Mouse (Mus musculus) embryonic facial prominence, embryonic 12.5 days (tissue): ENCODE measurements at regions not wholly inside any gene's neighbourhood (a gene's known extent, or its start where the extent isn't known, plus 50 kb on each side); places are given as distances from the start of the nearest gene placed in this dataset.
"Not testable (repeated sequence)": the region's sequence is repeated elsewhere in the genome, so short reads cannot be mapped to it uniquely, and the experiment has no call there.

ENCODE experiments used
- ATAC-seq: fragments of 200-750 bp; cut with Nextera tagmentation; 2 replicates; pipeline ENCODE4 v1.8.0; 2017; ENCODE audit not compliant: insufficient number of reproducible peaks, insufficient read depth, low FRiP score, low TSS enrichment
- H3K27ac ChIP-seq: fragments of 300-500 bp; sonication (generic); 2 replicates; pipeline ENCODE4 v1.5.1; 2016; ENCODE audit warnings: mild to moderate bottlenecking
- H3K27me3 ChIP-seq: fragments of 300-500 bp; sonication (generic); 2 replicates; pipeline ENCODE4 v1.6.1; 2016; ENCODE audit warnings: mild to moderate bottlenecking, moderate library complexity
- H3K36me3 ChIP-seq: fragments of 300-500 bp; sonication (generic); 2 replicates; pipeline ENCODE4 v1.6.1; 2016; ENCODE audit warnings: mild to moderate bottlenecking
- H3K4me1 ChIP-seq: fragments of 300-500 bp; sonication (generic); 2 replicates; pipeline ENCODE4 v1.6.1; 2016
- H3K4me2 ChIP-seq: fragments of 300-500 bp; sonication (generic); replicated peaks from 2 replicates; pipeline ENCODE4 v1.6.1; 2016; ENCODE audit warnings: mild to moderate bottlenecking, moderate library complexity
- H3K4me3 ChIP-seq: fragments of 300-500 bp; sonication (generic); 2 replicates; pipeline ENCODE4 v1.5.1; 2016; ENCODE audit warnings: mild to moderate bottlenecking
- H3K9ac ChIP-seq: fragments of 300-500 bp; sonication (generic); 2 replicates; pipeline ENCODE4 v1.6.1; 2016; ENCODE audit warnings: mild to moderate bottlenecking, moderate library complexity
- H3K9me3 ChIP-seq: fragments of 300-500 bp; sonication (generic); 2 replicates; pipeline ENCODE4 v1.6.1; 2016; ENCODE audit warnings: mild to moderate bottlenecking, moderate library complexity
- WGBS: fragments of 180-500 bp; shearing (Covaris S2); methylation state at CpG from one replicate; pipeline ENCODE4 v1.1.7; 2016; 5-methylcytosine and 5-hydroxymethylcytosine counted together

GRCm38 (mm10) chr11:16607900-16608422 is 99.7 kb upstream of the Sec61g start:
- H3K9ac ChIP-seq, H3K4me2 ChIP-seq, H3K27ac ChIP-seq, H3K9me3 ChIP-seq, ATAC-seq, H3K27me3 ChIP-seq, H3K4me3 ChIP-seq, H3K4me1 ChIP-seq, H3K36me3 ChIP-seq: not testable (repeated sequence)
- WGBS: 96% methylated on average over 3 of the region's 3 CpGs

GRCm38 (mm10) chr11:16611741-16612140 is 103.5 kb upstream of the Sec61g start:
- no peaks in the 10 kb centered on the region for H3K27me3 ChIP-seq
- ATAC-seq: no peak
- no peaks in the 10 kb centered on the region for H3K4me1 ChIP-seq
- H3K9ac ChIP-seq: no peak overlapping the region
- no peak overlapping the region for H3K4me2 ChIP-seq
- H3K36me3 ChIP-seq: no peaks in the 10 kb centered on the region
- H3K27ac ChIP-seq: 0 out of 2 replicates have a peak overlapping the region, but pooled peaks have one; percentile 31
- H3K9me3 ChIP-seq: no peaks in the 10 kb centered on the region
- 38% methylated on average over 2 of the region's 2 CpGs for WGBS
- H3K4me3 ChIP-seq: no peak overlapping the region

GRCm38 (mm10) chr11:16612524-16612923 is 104.2 kb upstream of the Sec61g start:
- H3K4me3 ChIP-seq: no peak overlapping the region
- H3K9ac ChIP-seq: no peak overlapping the region
- WGBS: 62% methylated on average over 3 of the region's 3 CpGs
- no peaks in the 10 kb centered on the region for H3K4me1 ChIP-seq
- no peak overlapping the region for H3K4me2 ChIP-seq
- no peak for ATAC-seq
- no peaks in the 10 kb centered on the region for H3K9me3 ChIP-seq
- H3K36me3 ChIP-seq: no peaks in the 10 kb centered on the region
- no peaks in the 10 kb centered on the region for H3K27me3 ChIP-seq
- H3K27ac ChIP-seq: no peak overlapping the region

- Histone ChIP-seq H3K27ac (no peak overlapping the region), H3K9ac (no peak overlapping the region), H3K36me3 (no peaks in the 10 kb centered on the region), H3K27me3 (no peaks in the 10 kb centered on the region), H3K9me3 (no peaks in the 10 kb centered on the region), H3K4me1 (no peaks in the 10 kb centered on the region), H3K4me2 (no peak overlapping the region), H3K4me3 (no peak overlapping the region)
- no peak for ATAC-seq
- 83% methylated on average over 1 of the region's 1 CpGs for WGBS
Measured at GRCm38 (mm10) chr11:16619736-16620135, 111.5 kb upstream of the Sec61g start.

GRCm38 (mm10) chr11:16623694-16624093 is 115.4 kb upstream of the Sec61g start:
- ATAC-seq: no peak
- WGBS: 84% methylated on average over 2 of the region's 2 CpGs

GRCm38 (mm10) chr11:16627294-16628085 is 119.2 kb upstream of the Sec61g start:
- Histone ChIP-seq H3K4me3 (no peak overlapping the region), H3K4me1 (no peaks in the 10 kb centered on the region), H3K27ac (no peak overlapping the region), H3K4me2 (no peak overlapping the region), H3K9ac (no peak overlapping the region), H3K27me3 (no peaks in the 10 kb centered on the region), H3K36me3 (no peaks in the 10 kb centered on the region), H3K9me3 (no peaks in the 10 kb centered on the region)
- WGBS: 73% methylated on average over 7 of the region's 7 CpGs
- no peak for ATAC-seq

More at GRCm38 (mm10) chr11:16623694-16624093, 115.4 kb upstream of the Sec61g start:
- Histone ChIP-seq H3K27me3 (no peaks in the 10 kb centered on the region), H3K4me1 (no peaks in the 10 kb centered on the region), H3K4me3 (no peak overlapping the region), H3K36me3 (no peaks in the 10 kb centered on the region), H3K4me2 (no peak overlapping the region), H3K9me3 (no peaks in the 10 kb centered on the region), H3K9ac (no peak overlapping the region), H3K27ac (no peak overlapping the region)

- Histone ChIP-seq H3K27me3 (no peaks in the 10 kb centered on the region), H3K9ac (no peak overlapping the region), H3K4me2 (no peak overlapping the region), H3K4me3 (no peak overlapping the region), H3K36me3 (no peaks in the 10 kb centered on the region), H3K27ac (no peak overlapping the region), H3K4me1 (no peaks in the 10 kb centered on the region), H3K9me3 (no peaks in the 10 kb centered on the region)
- no peak for ATAC-seq
- 33% methylated on average over 1 of the region's 1 CpGs for WGBS
Measured at GRCm38 (mm10) chr11:16629410-16630129, 121.3 kb upstream of the Sec61g start.

- ATAC-seq, H3K4me1 ChIP-seq, H3K4me3 ChIP-seq, H3K36me3 ChIP-seq, H3K27me3 ChIP-seq, H3K9ac ChIP-seq, H3K9me3 ChIP-seq, H3K4me2 ChIP-seq, H3K27ac ChIP-seq: not testable (repeated sequence)
- WGBS: 93% methylated on average over 11 of the region's 11 CpGs
Measured at GRCm38 (mm10) chr11:16635796-16636195, 116.2 kb upstream of the Egfr start.

- Histone ChIP-seq H3K4me2 (no peak overlapping the region), H3K9ac (no peak overlapping the region), H3K36me3 (no peaks in the 10 kb centered on the region), H3K27ac (no peak overlapping the region), H3K4me1 (no peaks in the 10 kb centered on the region), H3K4me3 (no peak overlapping the region), H3K9me3 (no peaks in the 10 kb centered on the region), H3K27me3 (no peaks in the 10 kb centered on the region)
- 88% methylated on average over 2 of the region's 2 CpGs for WGBS
- no peak for ATAC-seq
Measured at GRCm38 (mm10) chr11:16637679-16638078, 114.3 kb upstream of the Egfr start.

- H3K4me2 ChIP-seq: no peak overlapping the region
- H3K9me3 ChIP-seq: no peaks in the 10 kb centered on the region
- H3K4me1 ChIP-seq: no peaks in the 10 kb centered on the region
- no peak overlapping the region for H3K4me3 ChIP-seq
- 86% methylated on average over 4 of the region's 4 CpGs for WGBS
- H3K27me3 ChIP-seq: no peaks in the 10 kb centered on the region
- ATAC-seq: no peak
- H3K36me3 ChIP-seq: no peaks in the 10 kb centered on the region
- H3K27ac ChIP-seq: no peak overlapping the region
- no peak overlapping the region for H3K9ac ChIP-seq
Measured at GRCm38 (mm10) chr11:16638349-16638748, 113.7 kb upstream of the Egfr start.

GRCm38 (mm10) chr11:16649599-16649998 is 102.4 kb upstream of the Egfr start:
- no peak overlapping the region for H3K9ac ChIP-seq
- no peak overlapping the region for H3K4me3 ChIP-seq
- H3K36me3 ChIP-seq: no peaks in the 10 kb centered on the region
- H3K4me2 ChIP-seq: no peak overlapping the region
- H3K27ac ChIP-seq: no peak overlapping the region
- no peak for ATAC-seq
- no peaks in the 10 kb centered on the region for H3K27me3 ChIP-seq
- H3K9me3 ChIP-seq: no peaks in the 10 kb centered on the region
- no peaks in the 10 kb centered on the region for H3K4me1 ChIP-seq

GRCm38 (mm10) chr11:16663806-16664205 is 88.2 kb upstream of the Egfr start:
- Histone ChIP-seq H3K4me1 (no peaks in the 10 kb centered on the region), H3K9me3 (no peaks in the 10 kb centered on the region), H3K27ac (no peak overlapping the region), H3K4me2 (no peak overlapping the region), H3K27me3 (no peaks in the 10 kb centered on the region), H3K4me3 (no peak overlapping the region), H3K36me3 (no peaks in the 10 kb centered on the region), H3K9ac (no peak overlapping the region)
- no peak for ATAC-seq
- 83% methylated on average over 3 of the region's 3 CpGs for WGBS
